Mouse (Mus musculus) myocyte (in vitro differentiated cells): ENCODE measurements around the gene Nsd1.

ENCODE experiments used
- E2F4 ChIP-seq: IDR thresholded peaks from one replicate; pipeline ENCODE4 v1.6.1; 2011; ENCODE audit warnings: mild to moderate bottlenecking, control low read depth, moderate library complexity; ENCODE audit not compliant: insufficient read depth
- MAX ChIP-seq: IDR thresholded peaks from one replicate; pipeline ENCODE4 v1.6.1; 2011; ENCODE audit warnings: low read depth, mild to moderate bottlenecking, control low read depth
- MYOD1 ChIP-seq, 3 experiments: IDR thresholded peaks; one replicate each; pipeline ENCODE4 v1.6.1; 2011; ENCODE audit warnings: control low read depth in 2 of 3, low read depth in 2 of 3, mild to moderate bottlenecking in 2 of 3, moderate library complexity in 1 of 3; ENCODE audit not compliant: insufficient read length in 2 of 3, control insufficient read depth in 1 of 3
- MYOG ChIP-seq, 3 experiments: IDR thresholded peaks; one replicate each; pipeline ENCODE4 v1.6.1; 2011; ENCODE audit warnings: control low read depth in 2 of 3, low read depth in 2 of 3, mild to moderate bottlenecking in 2 of 3; ENCODE audit not compliant: insufficient read length in 2 of 3, control insufficient read depth in 1 of 3, insufficient read depth in 1 of 3
- POLR2A ChIP-seq: IDR thresholded peaks from one replicate; pipeline ENCODE4 v1.6.1; 2011; ENCODE audit warnings: low read depth, mild to moderate bottlenecking, control low read depth, moderate library complexity; ENCODE audit not compliant: insufficient read length
- POLR2AphosphoS2 ChIP-seq: IDR thresholded peaks from one replicate; pipeline ENCODE4 v1.6.1; 2011; ENCODE audit warnings: low read depth, control low read depth; ENCODE audit not compliant: insufficient read length
- TCF12 ChIP-seq: IDR thresholded peaks from one replicate; pipeline ENCODE4 v1.6.1; 2011; ENCODE audit warnings: mild to moderate bottlenecking, control low read depth; ENCODE audit not compliant: poor library complexity, insufficient read depth, severe bottlenecking
- USF1 ChIP-seq: IDR thresholded peaks from one replicate; pipeline ENCODE4 v1.6.1; 2011; ENCODE audit warnings: low read depth, mild to moderate bottlenecking, control low read depth, moderate library complexity

DNA sequence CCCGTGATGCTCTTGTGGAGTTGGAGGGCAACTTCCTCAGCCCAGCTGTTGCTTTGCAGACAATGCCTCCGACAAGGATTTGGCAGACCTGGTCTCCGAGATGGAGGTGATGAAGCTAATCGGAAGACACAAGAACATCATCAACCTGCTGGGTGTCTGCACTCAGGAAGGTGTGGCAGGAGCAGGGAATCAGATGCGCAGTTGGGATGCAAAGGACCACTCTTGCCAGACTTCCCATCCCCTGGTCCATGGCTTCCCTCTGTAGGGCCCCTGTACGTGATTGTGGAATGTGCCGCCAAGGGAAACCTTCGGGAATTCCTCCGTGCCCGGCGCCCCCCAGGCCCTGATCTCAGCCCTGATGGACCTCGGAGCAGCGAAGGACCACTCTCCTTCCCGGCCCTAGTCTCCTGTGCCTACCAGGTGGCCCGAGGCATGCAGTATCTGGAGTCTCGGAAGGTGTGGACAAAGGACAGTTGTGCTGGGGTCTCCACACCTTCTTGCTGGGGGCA lies 43.7 kb upstream of the Nsd1 start:
- TF ChIP-seq POLR2A (no peak), MYOG (IDR thresholded peaks at IDR 0.05; ENCODE audit: control insufficient read depth in 1 of 3, insufficient read depth in 1 of 3, insufficient read length in 2 of 3, low read depth in 2 of 3) (no peak), POLR2AphosphoS2 (no peak), MAX (no peak), MYOD1 (IDR thresholded peaks at IDR 0.05; ENCODE audit: control insufficient read depth in 1 of 3, insufficient read length in 2 of 3, low read depth in 2 of 3) (no peak), USF1 (no peak), E2F4 (no peak), TCF12 (no peak)
